Mouse (Mus musculus) cerebellum, adult 9-11 months (tissue): ENCODE results near the gene Dhrs7b.
"Not testable (repeated sequence)": the region's sequence is repeated elsewhere in the genome, so short reads cannot be mapped to it uniquely, and the experiment has no call there.

Experiments
- DNase-seq: peaks from one replicate; pipeline ENCODE4 v3.0.0; 2022

Dhrs7b gene

GRCm38 (mm10) chr11:60830433-60831052, at the start of gene Dhrs7b:
Gene Dhrs7b, plus strand, starts transcription at chr11:60830631.
- DNase-seq, result peak; percentile 94

- DNase-seq, result no peak
Measured at GRCm38 (mm10) chr11:60784179-60784922, 46.1 kb upstream of the Dhrs7b start.

- DNase-seq, result no peak
Measured at GRCm38 (mm10) chr11:60787595-60787994, 42.8 kb upstream of the Dhrs7b start.

GRCm38 (mm10) chr11:60790472-60790871, 40.0 kb upstream of the Dhrs7b start:
- no peak for DNase-seq

- DNase-seq, result no peak
Measured at GRCm38 (mm10) chr11:60796342-60796741, 34.1 kb upstream of the Dhrs7b start.

- DNase-seq, result no peak
Measured at GRCm38 (mm10) chr11:60799977-60800376, 30.5 kb upstream of the Dhrs7b start.

- no peak for DNase-seq
Measured at GRCm38 (mm10) chr11:60800892-60801291, 29.5 kb upstream of the Dhrs7b start.

- no peak for DNase-seq
Measured at GRCm38 (mm10) chr11:60808286-60809070, 22.0 kb upstream of the Dhrs7b start.

- DNase-seq, result no peak
Measured at GRCm38 (mm10) chr11:60809546-60809945, 20.9 kb upstream of the Dhrs7b start.

- DNase-seq, result no peak
Measured at GRCm38 (mm10) chr11:60810046-60810965, 20.1 kb upstream of the Dhrs7b start.

- peak; percentile 86 for DNase-seq
Measured at GRCm38 (mm10) chr11:60811054-60811460, 19.4 kb upstream of the Dhrs7b start.

- DNase-seq, result not testable (repeated sequence)
Measured at GRCm38 (mm10) chr11:60811618-60812017, 18.8 kb upstream of the Dhrs7b start, which contains the start of gene Shmt1. Gene Shmt1, minus strand, starts transcription at chr11:60811718.

- DNase-seq, result no peak
Measured at GRCm38 (mm10) chr11:60816398-60816797, 14.0 kb upstream of the Dhrs7b start.

- DNase-seq, result no peak
Measured at GRCm38 (mm10) chr11:60823771-60824170, 6.7 kb upstream of the Dhrs7b start.

- DNase-seq, result no peak
Measured at GRCm38 (mm10) chr11:60825191-60825590, 5.2 kb upstream of the Dhrs7b start.

- no peak for DNase-seq
Measured at GRCm38 (mm10) chr11:60826700-60827099, 3.7 kb upstream of the Dhrs7b start.

- DNase-seq, result no peak
Measured at GRCm38 (mm10) chr11:60827241-60827945, 3.0 kb upstream of the Dhrs7b start.

GRCm38 (mm10) chr11:60828903-60829302, 1.5 kb upstream of the Dhrs7b start:
- no peak for DNase-seq

- no peak for DNase-seq
Measured at GRCm38 (mm10) chr11:60836897-60837296, 6.5 kb downstream of the Dhrs7b start.

GRCm38 (mm10) chr11:60837644-60838406, 7.4 kb downstream of the Dhrs7b start:
- DNase-seq, result no peak
